Mouse (Mus musculus) thymus, adult 2 months (tissue): ENCODE measurements around the gene Ssb.

Source experiments
- CTCF ChIP-seq: fragments of 200-500 bp; IDR thresholded peaks from 2 replicates; pipeline ENCODE4 v1.5.1; 2012; ENCODE audit warnings: mild to moderate bottlenecking, control low read depth, low read length, moderate library complexity, borderline replicate concordance; ENCODE audit not compliant: control insufficient read depth, poor library complexity, insufficient read depth; ENCODE audit errors: extremely low read depth
- POLR2A ChIP-seq: fragments of 200-500 bp; IDR thresholded peaks from 2 replicates; pipeline ENCODE4 v1.6.1; 2012; ENCODE audit warnings: mild to moderate bottlenecking, low read length, control low read depth, moderate library complexity; ENCODE audit not compliant: control insufficient read depth, poor library complexity, insufficient read depth; ENCODE audit errors: extremely low read depth

- TF ChIP-seq CTCF (no peak), POLR2A (no peak)
Observed at GRCm38 (mm10) chr2:69857882-69858281, 3.5 kb upstream of the Ssb start.
